Mouse (Mus musculus) CD4-positive, CD25-positive, alpha-beta regulatory T cell, adult 9 weeks (primary cell): Measurements from ENCODE around the gene Gm20937. TPM values are rescaled to one million over a fixed set of nuclear protein-coding genes. Genes with fewer than 3 reads are reported as not detected.

Experiments used
- polyA plus RNA-seq: library from polyadenylated mRNA; unstranded; fragments of 100-300 nt; shearing (Covaris generic); gene quantifications from one replicate; pipeline ENCODE4 v1.2.1, GENCODE M21; 2017

Gene Gm20937
- not detected for polyA plus RNA-seq

DNA sequence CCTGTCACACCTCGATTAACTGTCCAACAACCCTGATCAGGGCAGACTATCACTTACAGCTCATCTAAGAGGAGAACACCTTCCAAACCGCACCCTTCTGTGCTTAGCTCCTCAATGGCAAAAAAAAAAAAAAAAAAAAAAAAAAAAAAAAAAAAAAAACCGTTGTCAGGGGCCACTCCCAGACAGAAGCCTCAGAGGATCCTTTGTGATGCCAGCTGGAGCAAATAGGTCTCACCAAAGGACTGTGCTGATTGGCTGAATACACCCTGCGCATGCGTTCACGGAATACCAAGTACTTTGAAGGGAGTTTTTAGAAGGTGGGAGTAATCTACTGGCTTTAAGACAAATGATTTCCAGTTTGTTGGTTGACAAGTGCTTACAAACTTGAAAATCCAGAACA, at the start of gene Gm20937:
Gene Gm20937 (minus strand): TSS at position 101 of the 400 bp plus-strand sequence.

Other genes with a start within 250 kb of the Gm20937 start
- not detected for gene Gm20816, start 243.1 kb upstream of the Gm20937 start, polyA plus RNA-seq